Mouse (Mus musculus) hindbrain, embryonic 12.5 days (tissue): ENCODE results near the gene Sorcs1. TPM values are rescaled to one million over a fixed set of nuclear protein-coding genes. Genes with fewer than 3 reads are reported as not detected.

Experiments
- ATAC-seq: fragments of 200-750 bp; cut with Nextera tagmentation; 2 replicates; pipeline ENCODE4 v1.8.0; 2017; ENCODE audit warnings: moderate TSS enrichment; ENCODE audit not compliant: low FRiP score
- H3K27ac ChIP-seq: fragments of 300-500 bp; sonication (generic); 2 replicates; pipeline ENCODE4 v1.5.1; 2016; ENCODE audit warnings: mild to moderate bottlenecking
- H3K27me3 ChIP-seq: fragments of 300-500 bp; sonication (generic); 2 replicates; pipeline ENCODE4 v1.6.1; 2016; ENCODE audit warnings: mild to moderate bottlenecking
- H3K36me3 ChIP-seq: fragments of 300-500 bp; sonication (generic); 2 replicates; pipeline ENCODE4 v1.6.1; 2016; ENCODE audit warnings: mild to moderate bottlenecking
- H3K4me1 ChIP-seq: fragments of 300-500 bp; sonication (generic); 2 replicates; pipeline ENCODE4 v1.6.1; 2016
- H3K4me2 ChIP-seq: fragments of 300-500 bp; sonication (generic); replicated peaks from 2 replicates; pipeline ENCODE4 v1.6.1; 2016; ENCODE audit warnings: mild to moderate bottlenecking
- H3K4me3 ChIP-seq: fragments of 300-500 bp; sonication (generic); 2 replicates; pipeline ENCODE4 v1.5.1; 2016; ENCODE audit warnings: mild to moderate bottlenecking
- H3K9ac ChIP-seq: fragments of 300-500 bp; sonication (generic); 2 replicates; pipeline ENCODE4 v1.6.1; 2016; ENCODE audit warnings: mild to moderate bottlenecking, moderate library complexity
- H3K9me3 ChIP-seq: fragments of 300-500 bp; sonication (generic); replicated peaks from 2 replicates; pipeline ENCODE4 v1.6.1; 2016; ENCODE audit warnings: mild to moderate bottlenecking
- WGBS: fragments of 180-500 bp; shearing (Covaris S2); methylation state at CpG from one replicate; pipeline ENCODE4 v1.1.7; 2016; 5-methylcytosine and 5-hydroxymethylcytosine counted together
- polyA plus RNA-seq: library from polyadenylated mRNA; unstranded; fragments of >200 nt; fragmentation: Nextera tagmentation; extraction: Ambion mirVana; gene quantifications from 2 replicates; pipeline ENCODE4 v1.2.1, GENCODE M21; 2016

Gene Sorcs1
- polyA plus RNA-seq, 1 experiment from 2014 or later = 11.4 TPM

- Histone ChIP-seq H3K27ac (no peak overlapping the region), H3K9ac (no peak overlapping the region), H3K4me3 (no peak overlapping the region), H3K4me2 (no peak overlapping the region), H3K27me3 (no peaks in the 10 kb centered on the region), H3K4me1 (no peaks in the 10 kb centered on the region), H3K9me3 (no peaks in the 10 kb centered on the region), H3K36me3 (no peaks in the 10 kb centered on the region)
- no peak for ATAC-seq
- WGBS = 80% methylated on average over 2 of the region's 2 CpGs
Observed at GRCm38 (mm10) chr19:50307046-50307445, 371.4 kb downstream of the Sorcs1 start.

- H3K4me3 ChIP-seq = no peak overlapping the region
- H3K27ac ChIP-seq = no peak overlapping the region
- H3K36me3 ChIP-seq = no peaks in the 10 kb centered on the region
- H3K4me1 ChIP-seq = 0 out of 2 replicates have a peak, but pooled peaks cover 2% of the 10 kb centered on the region
- H3K4me2 ChIP-seq = no peak overlapping the region
- no peak overlapping the region for H3K9ac ChIP-seq
- no peaks in the 10 kb centered on the region for H3K27me3 ChIP-seq
- 90% methylated on average over 7 of the region's 7 CpGs for WGBS
- no peak for ATAC-seq
- no peaks in the 10 kb centered on the region for H3K9me3 ChIP-seq
Observed at GRCm38 (mm10) chr19:50294205-50294604, 384.2 kb downstream of the Sorcs1 start.

GRCm38 (mm10) chr19:50264450-50264849 is 414.0 kb downstream of the Sorcs1 start:
- no peak for ATAC-seq
- H3K4me3 ChIP-seq = no peak overlapping the region
- no peak overlapping the region for H3K4me2 ChIP-seq
- H3K4me1 ChIP-seq = no peaks in the 10 kb centered on the region
- 74% methylated on average over 1 of the region's 1 CpGs for WGBS
- no peaks in the 10 kb centered on the region for H3K36me3 ChIP-seq
- no peak overlapping the region for H3K9ac ChIP-seq
- H3K9me3 ChIP-seq = no peaks in the 10 kb centered on the region
- H3K27ac ChIP-seq = no peak overlapping the region
- no peaks in the 10 kb centered on the region for H3K27me3 ChIP-seq

GRCm38 (mm10) chr19:50258718-50259413 is 419.6 kb downstream of the Sorcs1 start:
- 0 out of 2 replicates have a peak, but pooled peaks cover 4% of the 10 kb centered on the region for H3K4me1 ChIP-seq
- H3K27me3 ChIP-seq = no peaks in the 10 kb centered on the region
- H3K36me3 ChIP-seq = no peaks in the 10 kb centered on the region
- WGBS = 42% methylated on average over 16 of the region's 16 CpGs
- H3K4me2 ChIP-seq = no peak overlapping the region
- ATAC-seq = peak; percentile 43; the same call in 1 of the 2 replicates
- no peak overlapping the region for H3K9ac ChIP-seq
- no peak overlapping the region for H3K4me3 ChIP-seq
- H3K9me3 ChIP-seq = no peaks in the 10 kb centered on the region
- H3K27ac ChIP-seq = no peak overlapping the region

GRCm38 (mm10) chr19:50220476-50220875 is 458.0 kb downstream of the Sorcs1 start:
- WGBS = 68% methylated on average over 5 of the region's 5 CpGs
- no peak overlapping the region for H3K4me3 ChIP-seq

GRCm38 (mm10) chr19:50214466-50215228 is 463.8 kb downstream of the Sorcs1 start:
- H3K4me1 ChIP-seq = peaks cover 3% of the 10 kb centered on the region; the same call in 1 of the 2 replicates
- no peak overlapping the region for H3K4me3 ChIP-seq
- H3K36me3 ChIP-seq = no peaks in the 10 kb centered on the region
- H3K27me3 ChIP-seq = no peaks in the 10 kb centered on the region
- H3K9me3 ChIP-seq = no peaks in the 10 kb centered on the region
- peak overlapping the region; percentile 57; the same call in 1 of the 2 replicates for H3K27ac ChIP-seq
- peak; percentile 83 for ATAC-seq
- 26% methylated on average over 7 of the region's 7 CpGs for WGBS
- 0 out of 2 replicates have a peak overlapping the region, but pooled peaks have one; percentile 8 for H3K4me2 ChIP-seq
- no peak overlapping the region for H3K9ac ChIP-seq

More at GRCm38 (mm10) chr19:50220476-50220875, 458.0 kb downstream of the Sorcs1 start:
- Histone ChIP-seq H3K36me3 (no peaks in the 10 kb centered on the region), H3K9ac (no peak overlapping the region), H3K27ac (no peak overlapping the region), H3K27me3 (no peaks in the 10 kb centered on the region), H3K4me2 (no peak overlapping the region), H3K4me1 (no peaks in the 10 kb centered on the region), H3K9me3 (no peaks in the 10 kb centered on the region)
- no peak for ATAC-seq

- peaks cover 3% of the 10 kb centered on the region; the same call in 1 of the 2 replicates for H3K4me1 ChIP-seq
- H3K4me3 ChIP-seq = no peak overlapping the region
- H3K4me2 ChIP-seq = no peak overlapping the region
- no peak for ATAC-seq
- H3K36me3 ChIP-seq = no peaks in the 10 kb centered on the region
- H3K9ac ChIP-seq = no peak overlapping the region
- H3K27ac ChIP-seq = no peak overlapping the region
- WGBS = 51% methylated on average over 7 of the region's 7 CpGs
- H3K27me3 ChIP-seq = no peaks in the 10 kb centered on the region
- H3K9me3 ChIP-seq = no peaks in the 10 kb centered on the region
Observed at GRCm38 (mm10) chr19:50210456-50210855, 468.0 kb downstream of the Sorcs1 start.

- H3K9me3 ChIP-seq = no peaks in the 10 kb centered on the region
- H3K36me3 ChIP-seq = no peaks in the 10 kb centered on the region
- H3K4me3 ChIP-seq = no peak overlapping the region
- no peaks in the 10 kb centered on the region for H3K27me3 ChIP-seq
- H3K4me1 ChIP-seq = no peaks in the 10 kb centered on the region
- no peak overlapping the region for H3K4me2 ChIP-seq
- WGBS = 51% methylated on average over 6 of the region's 6 CpGs
- ATAC-seq = no peak
- no peak overlapping the region for H3K9ac ChIP-seq
- no peak overlapping the region for H3K27ac ChIP-seq
Observed at GRCm38 (mm10) chr19:50204341-50204740, 474.1 kb downstream of the Sorcs1 start.

GRCm38 (mm10) chr19:50196592-50196991 is 481.9 kb downstream of the Sorcs1 start:
- Histone ChIP-seq H3K27ac (no peak overlapping the region), H3K27me3 (no peaks in the 10 kb centered on the region), H3K4me1 (no peaks in the 10 kb centered on the region), H3K36me3 (no peaks in the 10 kb centered on the region), H3K9me3 (no peaks in the 10 kb centered on the region), H3K4me2 (no peak overlapping the region), H3K4me3 (no peak overlapping the region), H3K9ac (no peak overlapping the region)
- ATAC-seq = no peak
- 81% methylated on average over 1 of the region's 1 CpGs for WGBS

GRCm38 (mm10) chr19:50185769-50186715 is 492.4 kb downstream of the Sorcs1 start:
- peak; percentile 66 for ATAC-seq

GRCm38 (mm10) chr19:50184901-50185623 is 493.4 kb downstream of the Sorcs1 start:
- Histone ChIP-seq H3K4me1 (peaks cover 6% of the 10 kb centered on the region; the same call in 1 of the 2 replicates), H3K27ac (no peak overlapping the region), H3K4me2 (no peak overlapping the region), H3K4me3 (no peak overlapping the region), H3K36me3 (no peaks in the 10 kb centered on the region), H3K27me3 (0 out of 2 replicates have a peak, but pooled peaks cover 4% of the 10 kb centered on the region), H3K9ac (no peak overlapping the region), H3K9me3 (no peaks in the 10 kb centered on the region)
- peak; percentile 54; the same call in 1 of the 2 replicates for ATAC-seq
- WGBS = 55% methylated on average over 21 of the region's 21 CpGs

More at GRCm38 (mm10) chr19:50185769-50186715, 492.4 kb downstream of the Sorcs1 start:
- H3K27me3 ChIP-seq = 0 out of 2 replicates have a peak, but pooled peaks cover 4% of the 10 kb centered on the region
- no peak overlapping the region for H3K27ac ChIP-seq
- no peak overlapping the region for H3K4me2 ChIP-seq
- WGBS = 44% methylated on average over 10 of the region's 10 CpGs
- no peaks in the 10 kb centered on the region for H3K9me3 ChIP-seq
- peaks cover 6% of the 10 kb centered on the region; the same call in 1 of the 2 replicates for H3K4me1 ChIP-seq
- H3K9ac ChIP-seq = no peak overlapping the region
- H3K4me3 ChIP-seq = no peak overlapping the region
- H3K36me3 ChIP-seq = no peaks in the 10 kb centered on the region
